Mouse (Mus musculus): ENCODE results near the gene Arhgef28. TPM values are rescaled to one million over a fixed set of nuclear protein-coding genes. Genes with fewer than 3 reads are reported as not detected.
"Not testable (repeated sequence)": the region's sequence is repeated elsewhere in the genome, so short reads cannot be mapped to it uniquely, and the experiment has no call there.

The Arhgef28 gene
- polyA plus RNA-seq, 1 experiment: 16.7 TPM

GRCm38 (mm10) chr13:98027641-98028204, 178.5 kb downstream of the Arhgef28 start:
- H3K27ac ChIP-seq (ENCODE audit: insufficient read depth, low read length): peak overlapping the region; percentile 98
- TF ChIP-seq POLR2A (IDR thresholded peaks at IDR 0.05; ENCODE audit: low read depth, low read length): no peak
- TF ChIP-seq CTCF (IDR thresholded peaks at IDR 0.05; ENCODE audit: borderline replicate concordance, insufficient read depth, low read length): no peak
- no peak overlapping the region for H3K4me3 ChIP-seq (ENCODE audit: insufficient read depth, low read length)
- peaks cover 2% of the 10 kb centered on the region for H3K4me1 ChIP-seq (ENCODE audit: control insufficient read depth, insufficient read depth, low read length)

DNA sequence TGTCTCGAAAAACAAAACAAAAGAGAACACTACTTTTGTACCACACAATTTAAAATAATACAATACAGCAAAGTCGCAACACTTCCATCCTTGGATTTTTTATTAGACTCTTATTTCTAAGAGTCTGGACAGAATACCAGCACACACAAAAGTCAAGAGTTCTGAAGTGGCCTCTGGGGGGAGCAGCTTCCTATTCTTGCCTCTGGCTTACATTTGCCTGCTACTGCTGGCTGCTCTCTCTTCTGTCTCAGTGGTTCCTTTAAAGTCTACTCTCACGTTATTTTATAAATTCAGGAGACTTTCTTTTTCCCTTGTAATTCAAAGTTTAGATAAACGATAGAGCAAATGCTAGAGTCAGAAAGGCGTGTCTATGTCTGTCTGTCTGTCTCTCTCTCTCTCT, 179.1 kb downstream of the Arhgef28 start:
- H3K27ac ChIP-seq (ENCODE audit: insufficient read depth, low read length): peak overlapping the region; percentile 98
- TF ChIP-seq POLR2A (IDR thresholded peaks at IDR 0.05; ENCODE audit: low read depth, low read length): no peak
- no peak for TF ChIP-seq CTCF (IDR thresholded peaks at IDR 0.05; ENCODE audit: borderline replicate concordance, insufficient read depth, low read length)
- H3K4me3 ChIP-seq (ENCODE audit: insufficient read depth, low read length): no peak overlapping the region
- H3K4me1 ChIP-seq (ENCODE audit: control insufficient read depth, insufficient read depth, low read length): peaks cover 2% of the 10 kb centered on the region

DNA sequence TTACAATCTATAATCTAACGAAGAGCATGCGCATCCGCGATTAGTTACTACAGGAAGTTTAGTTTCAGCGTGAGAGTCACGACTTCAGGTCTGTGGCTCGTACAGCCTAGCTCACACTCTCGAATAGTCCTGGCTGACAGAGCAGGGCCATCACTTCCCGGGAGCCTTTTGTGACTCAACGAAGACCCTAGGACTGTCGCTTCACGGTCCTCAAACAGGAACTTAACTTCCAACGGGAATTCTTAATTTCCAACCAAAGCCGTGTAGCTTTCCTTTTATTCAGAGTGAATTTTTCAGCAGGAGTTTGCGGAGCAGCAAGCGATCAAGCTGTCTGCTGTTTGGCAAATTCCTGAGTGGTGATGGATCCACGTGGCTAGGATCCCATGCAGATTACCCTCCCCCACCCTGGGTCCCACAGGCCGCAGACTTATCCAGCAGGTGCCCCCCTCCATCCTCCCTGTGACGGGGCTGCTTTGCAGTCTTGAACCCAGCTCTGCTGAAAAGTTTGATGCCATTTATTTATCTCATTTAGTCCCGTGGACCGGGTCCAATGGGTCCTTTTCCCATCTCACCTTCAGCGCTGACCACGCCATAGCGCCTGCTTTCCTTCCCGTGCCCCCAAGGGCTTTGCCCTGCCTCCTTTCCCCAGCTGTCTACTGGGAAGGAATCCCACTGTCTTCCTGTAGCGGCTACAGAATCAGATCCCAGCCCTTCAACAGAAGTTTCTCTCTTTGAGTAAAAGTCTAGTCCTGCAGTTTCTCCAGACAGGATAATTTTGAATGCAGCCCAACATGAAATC, 180.3 kb downstream of the Arhgef28 start:
- Histone ChIP-seq H3K4me1 (ENCODE audit: control insufficient read depth, insufficient read depth, low read length) (peaks cover 2% of the 10 kb centered on the region), H3K4me3 (ENCODE audit: insufficient read depth, low read length) (no peak overlapping the region), H3K27ac (ENCODE audit: insufficient read depth, low read length) (peak overlapping the region; percentile 27; the same call in 1 of the 2 replicates)
- no peak for TF ChIP-seq CTCF (IDR thresholded peaks at IDR 0.05; ENCODE audit: borderline replicate concordance, insufficient read depth, low read length)
- TF ChIP-seq POLR2A (IDR thresholded peaks at IDR 0.05; ENCODE audit: low read depth, low read length): no peak

GRCm38 (mm10) chr13:98025162-98025561, 181.1 kb downstream of the Arhgef28 start:
- Histone ChIP-seq H3K4me1 (ENCODE audit: control insufficient read depth, insufficient read depth, low read length) (peaks cover 2% of the 10 kb centered on the region), H3K27ac (ENCODE audit: insufficient read depth, low read length) (no peak overlapping the region), H3K4me3 (ENCODE audit: insufficient read depth, low read length) (no peak overlapping the region)
- TF ChIP-seq POLR2A (IDR thresholded peaks at IDR 0.05; ENCODE audit: low read depth, low read length) (no peak), CTCF (IDR thresholded peaks at IDR 0.05; ENCODE audit: borderline replicate concordance, insufficient read depth, low read length) (no peak)

DNA sequence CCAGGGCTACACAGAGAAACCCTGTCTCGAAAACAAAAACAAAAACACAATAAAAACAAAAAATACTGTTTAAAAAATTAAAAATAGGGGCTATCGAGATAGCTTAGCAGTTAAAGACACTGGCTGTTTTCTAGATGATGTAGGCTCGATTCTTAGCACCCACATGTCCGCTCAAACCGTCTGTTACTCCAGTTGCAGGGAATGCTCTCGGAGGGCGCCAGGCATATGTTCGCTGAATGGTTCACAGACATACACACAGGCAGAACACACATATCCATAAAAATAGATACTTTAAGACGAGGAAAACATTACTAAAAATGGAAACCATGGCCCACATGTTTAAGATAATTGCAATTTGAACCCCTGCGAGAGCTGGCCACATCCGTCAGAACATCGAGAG, 181.6 kb downstream of the Arhgef28 start:
- Histone ChIP-seq H3K4me3 (ENCODE audit: insufficient read depth, low read length) (no peak overlapping the region), H3K27ac (ENCODE audit: insufficient read depth, low read length) (no peak overlapping the region), H3K4me1 (ENCODE audit: control insufficient read depth, insufficient read depth, low read length) (peaks cover 2% of the 10 kb centered on the region)
- TF ChIP-seq CTCF (IDR thresholded peaks at IDR 0.05; ENCODE audit: borderline replicate concordance, insufficient read depth, low read length) (no peak), POLR2A (IDR thresholded peaks at IDR 0.05; ENCODE audit: low read depth, low read length) (no peak)

- H3K27ac ChIP-seq (ENCODE audit: insufficient read depth, low read length): 0 out of 2 replicates have a peak overlapping the region, but pooled peaks have one; percentile 84
- no peak for TF ChIP-seq POLR2A (IDR thresholded peaks at IDR 0.05; ENCODE audit: low read depth, low read length)
- no peak for TF ChIP-seq CTCF (IDR thresholded peaks at IDR 0.05; ENCODE audit: borderline replicate concordance, insufficient read depth, low read length)
- peaks cover 2% of the 10 kb centered on the region; the same call in 1 of the 2 replicates for H3K4me1 ChIP-seq (ENCODE audit: control insufficient read depth, insufficient read depth, low read length)
- no peak overlapping the region for H3K4me3 ChIP-seq (ENCODE audit: insufficient read depth, low read length)
Measured at GRCm38 (mm10) chr13:98021906-98022305, 184.3 kb downstream of the Arhgef28 start.

GRCm38 (mm10) chr13:98018837-98019236, 187.4 kb downstream of the Arhgef28 start:
- not testable (repeated sequence) for H3K4me1 ChIP-seq (ENCODE audit: control insufficient read depth, insufficient read depth, low read length); H3K4me3 ChIP-seq (ENCODE audit: insufficient read depth, low read length); H3K27ac ChIP-seq (ENCODE audit: insufficient read depth, low read length)

GRCm38 (mm10) chr13:98016923-98017588, 189.2 kb downstream of the Arhgef28 start:
- Histone ChIP-seq H3K4me3 (ENCODE audit: insufficient read depth, low read length) (peak overlapping the region; percentile 43; the same call in 1 of the 2 replicates), H3K4me1 (ENCODE audit: control insufficient read depth, insufficient read depth, low read length) (no peaks in the 10 kb centered on the region), H3K27ac (ENCODE audit: insufficient read depth, low read length) (no peak overlapping the region)
- TF ChIP-seq POLR2A (IDR thresholded peaks at IDR 0.05; ENCODE audit: low read depth, low read length) (no peak), CTCF (IDR thresholded peaks at IDR 0.05; ENCODE audit: borderline replicate concordance, insufficient read depth, low read length) (no peak)

DNA sequence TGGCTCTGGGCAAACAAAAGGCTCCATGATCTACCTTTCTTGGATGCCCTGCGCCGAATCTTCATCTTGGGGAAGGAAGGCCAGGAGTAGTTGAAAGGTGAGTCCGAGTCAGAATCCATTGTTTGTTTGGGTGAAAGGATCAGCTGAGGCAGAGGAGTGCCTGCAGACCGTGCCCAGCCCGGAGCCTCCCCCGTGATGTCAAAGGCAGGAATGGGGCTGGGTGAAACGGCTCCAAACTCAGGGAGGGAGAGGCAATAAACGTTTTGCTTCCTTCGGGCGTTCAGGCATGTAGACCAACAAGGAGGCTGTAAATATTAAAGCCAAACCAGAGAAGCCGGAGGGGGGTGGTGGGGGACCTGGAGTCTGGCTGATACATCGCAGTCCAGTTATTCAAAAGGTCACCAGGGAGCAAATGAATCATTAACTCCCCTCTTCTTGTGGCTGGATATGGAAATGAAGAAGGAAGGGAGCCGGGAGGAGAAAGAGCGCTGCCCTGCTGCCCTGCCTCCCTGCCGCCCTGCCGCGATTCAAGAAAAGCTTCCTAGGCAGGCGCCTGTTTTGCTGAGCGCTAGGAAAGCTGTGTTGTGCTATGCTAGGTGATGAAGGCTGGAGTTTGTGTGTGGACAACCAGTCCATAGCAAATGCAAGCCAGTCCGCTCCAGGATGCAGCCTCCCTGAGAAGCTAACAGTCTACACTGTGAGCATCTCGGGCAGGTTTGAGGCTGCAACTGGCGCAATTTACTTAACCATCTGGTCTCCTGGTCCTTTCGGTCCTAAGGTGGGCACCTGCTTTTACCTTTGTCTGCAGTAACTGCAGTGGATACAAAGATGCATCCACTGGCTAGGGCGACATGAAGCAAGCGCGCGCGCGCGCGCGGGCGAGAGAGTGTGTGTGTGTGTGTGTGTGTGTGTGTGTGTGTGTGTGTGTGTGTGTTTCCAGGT, 190.0 kb downstream of the Arhgef28 start:
- Histone ChIP-seq H3K4me3 (ENCODE audit: insufficient read depth, low read length) (peak overlapping the region; percentile 43), H3K27ac (ENCODE audit: insufficient read depth, low read length) (peak overlapping the region; percentile 81), H3K4me1 (ENCODE audit: control insufficient read depth, insufficient read depth, low read length) (no peaks in the 10 kb centered on the region)
- TF ChIP-seq CTCF (IDR thresholded peaks at IDR 0.05; ENCODE audit: borderline replicate concordance, insufficient read depth, low read length) (no peak), POLR2A (IDR thresholded peaks at IDR 0.05; ENCODE audit: low read depth, low read length) (peak; percentile 55; the same call in 1 of the 2 replicates)
